Mouse (Mus musculus) erythroblast, embryonic 14.5 days (primary cell): ENCODE results near the gene Serinc4. TPM values are rescaled to one million over a fixed set of nuclear protein-coding genes. Genes with fewer than 3 reads are reported as not detected.

ENCODE experiments used
- H3K27me3 ChIP-seq: 2 replicates; pipeline ENCODE4 v1.6.1; 2012; ENCODE audit warnings: inconsistent platforms; ENCODE audit not compliant: control insufficient read depth
- H3K36me3 ChIP-seq: 2 replicates; pipeline ENCODE4 v1.6.1; 2012; ENCODE audit warnings: mild to moderate bottlenecking, inconsistent platforms; ENCODE audit not compliant: control insufficient read depth
- H3K4me1 ChIP-seq: 2 replicates; pipeline ENCODE4 v1.6.1; 2012; ENCODE audit warnings: inconsistent platforms; ENCODE audit not compliant: control insufficient read depth
- H3K4me3 ChIP-seq: replicated peaks from 2 replicates; pipeline ENCODE3; 2012; ENCODE audit warnings: moderate library complexity, mild to moderate bottlenecking, inconsistent platforms
- H3K9me3 ChIP-seq: 2 replicates; pipeline ENCODE4 v1.6.1; 2012; ENCODE audit warnings: low read length, inconsistent platforms, mixed read lengths; ENCODE audit not compliant: control insufficient read depth
- GATA1 ChIP-seq: IDR thresholded peaks from 2 replicates; pipeline ENCODE4 v1.6.1; 2012; ENCODE audit warnings: low read length, inconsistent platforms, mixed read lengths
- TAL1 ChIP-seq: IDR thresholded peaks from 3 replicates; pipeline ENCODE4 v1.6.1; 2012; ENCODE audit warnings: low read length, inconsistent platforms, mixed read lengths
- polyA plus RNA-seq: library from polyadenylated mRNA; stranded (reverse); fragments of >175 nt; gene quantifications from 2 replicates; pipeline ENCODE4 v1.2.3, GENCODE M21; 2012

The Serinc4 gene
- polyA plus RNA-seq, 1 experiment = not detected

DNA sequence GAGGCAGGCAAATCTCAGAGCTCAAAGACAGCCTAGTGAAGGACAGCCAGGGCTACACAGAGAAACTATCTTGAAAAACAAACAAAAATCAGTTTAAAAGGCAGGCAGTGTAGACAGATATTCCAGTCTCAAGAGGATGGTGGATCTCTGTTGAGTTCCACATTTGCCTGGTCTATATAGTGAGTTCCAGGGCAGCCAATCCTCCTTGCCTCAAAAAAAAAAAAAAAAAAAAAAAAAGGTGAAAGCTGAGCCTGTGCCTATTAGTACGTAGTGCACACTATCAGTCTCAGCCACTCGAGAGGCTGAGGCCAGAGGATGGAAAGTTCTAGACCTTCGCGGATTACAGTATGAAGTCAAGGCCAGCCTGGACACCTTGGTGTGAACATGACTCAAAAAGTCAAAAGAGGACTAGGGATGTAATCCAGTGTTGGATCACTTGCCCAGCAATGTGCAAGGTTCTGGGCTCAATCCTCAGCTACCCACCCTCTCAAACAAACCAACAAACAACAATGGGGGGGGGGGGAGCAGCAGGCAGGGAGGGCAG is 43.7 kb downstream of the Serinc4 start:
- H3K4me1 ChIP-seq = peaks cover 36% of the 10 kb centered on the region
- peak overlapping the region; percentile 99 for H3K4me3 ChIP-seq
- TF ChIP-seq TAL1 = no peak
- TF ChIP-seq GATA1 = no peak
- H3K27me3 ChIP-seq = no peaks in the 10 kb centered on the region
- peaks cover 17% of the 10 kb centered on the region for H3K36me3 ChIP-seq
- no peaks in the 10 kb centered on the region for H3K9me3 ChIP-seq

DNA sequence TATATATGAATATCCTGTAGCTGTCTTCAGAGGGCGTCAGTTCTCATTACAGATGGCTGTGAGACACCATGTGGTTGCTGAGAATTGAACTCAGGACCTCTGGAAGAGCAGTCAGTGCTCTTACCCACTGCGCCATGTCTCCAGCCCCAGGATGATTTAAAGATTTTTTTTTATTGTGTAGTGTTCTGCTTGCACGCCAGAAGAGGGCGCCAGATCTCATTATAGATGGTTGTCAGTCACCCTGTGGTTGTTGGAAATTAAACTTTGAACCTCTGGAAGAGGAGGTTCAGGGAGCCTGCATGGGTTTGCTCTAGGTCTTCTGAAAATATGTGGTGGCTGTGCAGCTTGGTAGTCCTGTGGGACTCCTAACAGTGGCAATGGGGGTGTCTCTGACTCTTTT is 48.4 kb downstream of the Serinc4 start:
- Histone ChIP-seq H3K27me3 (no peaks in the 10 kb centered on the region), H3K4me1 (peaks cover 12% of the 10 kb centered on the region), H3K36me3 (no peaks in the 10 kb centered on the region), H3K4me3 (no peak overlapping the region), H3K9me3 (no peaks in the 10 kb centered on the region)
- TF ChIP-seq GATA1 (no peak), TAL1 (no peak)

DNA sequence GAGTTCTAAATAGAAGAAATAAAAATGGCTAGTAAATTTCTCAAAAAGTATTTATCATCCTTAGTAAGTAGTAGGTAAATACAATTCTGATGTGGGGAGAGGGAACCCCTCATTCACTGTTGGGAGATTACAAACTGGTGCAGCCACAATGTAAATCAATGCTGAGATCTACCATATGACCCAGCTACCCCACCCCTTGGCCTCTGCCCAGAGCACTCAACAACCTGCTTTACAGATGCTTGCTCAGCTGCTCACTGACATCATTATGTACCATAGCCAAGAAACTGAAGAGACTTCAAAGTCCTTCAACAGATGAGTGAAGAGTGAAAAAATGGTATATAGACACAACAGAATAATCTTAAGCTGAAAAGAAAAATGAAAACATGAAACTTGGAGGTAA is 53.3 kb downstream of the Serinc4 start:
- Histone ChIP-seq H3K36me3 (no peaks in the 10 kb centered on the region), H3K4me3 (no peak overlapping the region), H3K27me3 (no peaks in the 10 kb centered on the region), H3K4me1 (no peaks in the 10 kb centered on the region), H3K9me3 (no peaks in the 10 kb centered on the region)
- TF ChIP-seq TAL1 (no peak), GATA1 (no peak)

- Histone ChIP-seq H3K4me1 (no peaks in the 10 kb centered on the region), H3K9me3 (no peaks in the 10 kb centered on the region), H3K27me3 (no peaks in the 10 kb centered on the region), H3K36me3 (no peaks in the 10 kb centered on the region), H3K4me3 (no peak overlapping the region)
- TF ChIP-seq GATA1 = no peak
- TF ChIP-seq TAL1 = no peak
Measured at GRCm38 (mm10) chr2:121396624-121397023, 60.0 kb downstream of the Serinc4 start.

Other genes with a start within 250 kb of the Serinc4 start
- 2.9 and 3.1 TPM in 2 replicates for gene Trp53bp1, start 185.4 kb downstream of the Serinc4 start, polyA plus RNA-seq
- gene Map1a, start 167.2 kb downstream of the Serinc4 start, polyA plus RNA-seq = 0.02 and 0.03 TPM in 2 replicates
- 0.27 and 0.67 TPM in 2 replicates for gene Ppip5k1, start 101.4 kb downstream of the Serinc4 start, polyA plus RNA-seq
- gene Ckmt1, start 99.1 kb downstream of the Serinc4 start, polyA plus RNA-seq = not detected in 2 replicates
- not detected in 2 replicates for gene Strc, start 69.6 kb downstream of the Serinc4 start, polyA plus RNA-seq
- gene Pdia3, start 43.0 kb downstream of the Serinc4 start, polyA plus RNA-seq = 16.4 and 16.8 TPM in 2 replicates
- not detected in 2 replicates for gene Catsper2, start 43.0 kb downstream of the Serinc4 start, polyA plus RNA-seq
- not detected in 2 replicates for gene Ell3, start 12.5 kb downstream of the Serinc4 start, polyA plus RNA-seq
- 65.1 and 75.3 TPM in 2 replicates for gene Serf2, start 7.6 kb downstream of the Serinc4 start, polyA plus RNA-seq
- 0.17 and 0.52 TPM in 2 replicates for gene Hypk, start 3.5 kb downstream of the Serinc4 start, polyA plus RNA-seq
- gene Mfap1b, start 17.3 kb upstream of the Serinc4 start, polyA plus RNA-seq = 0.22 and 0.29 TPM in 2 replicates
- gene Mfap1a, start 49.9 kb upstream of the Serinc4 start, polyA plus RNA-seq = 0.45 and 0.75 TPM in 2 replicates
- 0.08 and 0.11 TPM in 2 replicates for gene Wdr76, start 49.9 kb upstream of the Serinc4 start, polyA plus RNA-seq